Mouse (Mus musculus): ENCODE results near the gene Prelp. TPM values are rescaled to one million over a fixed set of nuclear protein-coding genes. Genes with fewer than 3 reads are reported as not detected.

Prelp gene
- polyA plus RNA-seq, 1 experiment from 2014 or later = 3.2 TPM

DNA sequence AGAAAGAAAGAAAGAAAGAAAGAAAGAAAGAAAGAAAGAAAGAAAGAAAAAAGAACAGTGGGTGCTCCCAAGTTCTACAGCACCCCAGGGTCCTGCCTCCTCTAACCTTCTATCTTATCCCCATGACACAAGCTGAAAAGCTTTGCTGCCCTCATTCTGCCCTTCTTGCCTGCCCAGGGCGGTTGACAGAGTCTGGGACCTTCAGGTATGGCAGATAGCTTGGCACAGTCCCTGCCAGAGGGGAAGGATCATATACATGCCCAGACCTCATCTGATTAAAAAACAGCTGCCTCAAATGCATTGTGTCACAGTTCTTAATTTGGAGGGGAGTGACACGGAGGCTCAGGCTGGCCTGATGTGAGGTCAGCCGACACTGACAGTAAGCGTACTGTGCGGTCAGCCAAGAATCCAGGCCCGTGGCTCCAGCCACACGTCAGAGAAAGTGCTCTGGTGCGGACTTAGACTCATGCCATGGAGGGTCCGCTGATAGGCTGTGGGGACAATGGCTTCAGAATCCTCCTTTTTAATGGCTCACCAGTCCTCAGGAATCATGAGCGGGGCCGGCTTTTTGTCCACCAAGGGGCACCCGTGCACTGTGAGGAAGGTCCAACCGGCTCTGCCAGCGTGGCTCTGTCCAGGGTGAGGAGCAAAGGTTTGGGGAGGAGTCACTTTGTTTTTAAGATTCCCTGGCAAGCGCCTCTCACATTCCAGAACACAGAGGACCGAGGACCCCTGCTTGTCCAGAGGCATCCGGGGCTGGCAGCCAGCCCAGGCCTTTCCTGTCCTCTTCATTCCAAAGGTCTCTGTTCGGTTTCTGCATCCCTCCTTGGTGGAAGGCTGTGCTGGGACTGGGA lies 40.3 kb upstream of the Prelp start:
- Histone ChIP-seq H3K4me2 (replicated peaks; ENCODE audit: low read depth, low read length) (no peak overlapping the region; the same call in 1 of the 2 replicates), H3K27me3 (ENCODE audit: control insufficient read depth, insufficient read depth, low read length) (no peaks in the 10 kb centered on the region), H3K4me1 (replicated peaks; ENCODE audit: control insufficient read depth, insufficient read depth, low read length) (no peaks in the 10 kb centered on the region), H3K4me3 (ENCODE audit: low read depth, low read length) (no peak overlapping the region), H3K36me3 (ENCODE audit: control insufficient read depth, insufficient read depth, low read length) (no peaks in the 10 kb centered on the region), H3K27ac (ENCODE audit: low read depth, low read length) (no peak overlapping the region), H3K9ac (ENCODE audit: low read depth, low read length) (peak overlapping the region; percentile 42; the same call in 1 of the 2 replicates), H3K9me3 (ENCODE audit: control insufficient read depth, low read length) (no peaks in the 10 kb centered on the region)
- peak; percentile 74 for DNase-seq (ENCODE audit: low spot score)
- WGBS = 25% methylated on average over 18 of the region's 18 CpGs
- ATAC-seq (ENCODE audit: low FRiP score) = peak; percentile 60

DNA sequence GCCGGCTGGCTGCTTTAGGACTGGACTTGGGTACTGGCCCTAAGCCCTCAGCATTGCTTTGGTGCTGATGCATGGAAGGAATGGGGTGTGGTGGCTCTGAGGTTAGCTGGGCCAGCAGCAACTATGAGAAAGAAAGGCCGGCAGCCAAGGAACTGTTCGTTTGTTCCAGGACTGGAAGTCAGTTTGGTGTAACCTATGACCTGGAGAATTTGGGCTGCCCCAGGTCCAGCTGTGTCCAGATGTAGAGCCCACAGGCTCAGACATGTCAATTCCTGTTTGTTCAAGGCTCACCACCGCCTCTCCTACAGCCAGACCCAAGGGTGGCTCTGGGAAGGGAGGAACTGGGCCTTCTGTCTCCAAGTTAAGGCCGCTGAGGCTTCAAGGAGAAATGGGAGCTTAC lies 38.3 kb upstream of the Prelp start:
- H3K4me3 ChIP-seq (ENCODE audit: low read depth, low read length) = no peak overlapping the region

DNA sequence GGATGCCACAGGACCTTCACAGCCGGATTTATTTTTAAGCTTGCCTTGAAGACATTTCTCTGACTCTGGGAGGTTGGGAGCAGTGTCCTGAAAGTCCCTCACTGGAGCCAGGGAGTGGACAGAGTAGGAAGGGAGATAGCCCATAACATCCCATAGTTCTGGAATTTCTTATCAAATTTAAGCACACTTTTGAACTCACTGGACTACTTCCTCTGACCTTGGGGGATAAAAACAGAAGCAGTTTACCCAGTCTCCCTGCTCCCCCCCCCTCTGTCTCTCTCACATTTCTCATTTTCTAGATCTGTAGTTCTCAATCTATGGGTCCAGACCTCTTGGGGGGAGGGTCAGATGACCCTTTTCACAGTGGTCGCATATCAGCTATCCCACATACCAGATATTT lies 32.8 kb upstream of the Prelp start:
- ATAC-seq (ENCODE audit: low FRiP score) = no peak

More for the DNA sequence above, 38.3 kb upstream of the Prelp start:
- WGBS = 83% methylated on average over 5 of the region's 5 CpGs
- H3K27ac ChIP-seq (ENCODE audit: low read depth, low read length) = no peak overlapping the region
- no peaks in the 10 kb centered on the region for H3K4me1 ChIP-seq (replicated peaks; ENCODE audit: control insufficient read depth, insufficient read depth, low read length)
- DNase-seq (ENCODE audit: low spot score) (no peak), ATAC-seq (ENCODE audit: low FRiP score) (no peak)
- no peaks in the 10 kb centered on the region for H3K27me3 ChIP-seq (ENCODE audit: control insufficient read depth, insufficient read depth, low read length)
- no peak overlapping the region for H3K9ac ChIP-seq (ENCODE audit: low read depth, low read length)
- H3K4me2 ChIP-seq (replicated peaks; ENCODE audit: low read depth, low read length) = no peak overlapping the region
- H3K36me3 ChIP-seq (ENCODE audit: control insufficient read depth, insufficient read depth, low read length) = no peaks in the 10 kb centered on the region
- no peaks in the 10 kb centered on the region for H3K9me3 ChIP-seq (ENCODE audit: control insufficient read depth, low read length)

DNA sequence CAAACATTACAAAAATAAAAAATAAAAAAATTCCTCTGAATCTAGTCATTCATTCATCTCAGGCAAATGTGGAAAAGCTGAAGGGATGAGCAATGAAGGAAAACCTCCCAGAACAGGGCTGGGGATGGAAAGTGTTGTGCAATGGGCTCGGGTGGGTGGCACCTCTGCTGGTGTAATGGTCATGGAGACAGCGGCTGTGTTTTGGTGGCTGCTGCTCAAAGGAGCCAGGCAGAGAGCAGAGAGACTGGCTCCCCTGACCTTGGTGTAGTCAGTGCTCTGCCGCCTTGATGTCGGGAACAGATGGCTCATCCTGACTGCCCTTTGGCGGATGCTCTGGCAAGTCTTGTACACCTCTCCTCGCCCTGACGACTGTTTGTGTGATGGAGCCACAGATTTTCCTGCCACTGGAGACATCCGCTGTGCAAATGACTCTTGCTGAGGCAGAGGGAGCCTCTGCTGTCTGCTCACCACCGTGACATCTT lies 32.1 kb upstream of the Prelp start:
- Histone ChIP-seq H3K4me2 (replicated peaks; ENCODE audit: low read depth, low read length) (no peak overlapping the region), H3K9ac (ENCODE audit: low read depth, low read length) (no peak overlapping the region), H3K9me3 (ENCODE audit: control insufficient read depth, low read length) (no peaks in the 10 kb centered on the region), H3K27me3 (ENCODE audit: control insufficient read depth, insufficient read depth, low read length) (no peaks in the 10 kb centered on the region), H3K36me3 (ENCODE audit: control insufficient read depth, insufficient read depth, low read length) (no peaks in the 10 kb centered on the region), H3K4me1 (replicated peaks; ENCODE audit: control insufficient read depth, insufficient read depth, low read length) (no peaks in the 10 kb centered on the region), H3K4me3 (ENCODE audit: low read depth, low read length) (no peak overlapping the region), H3K27ac (ENCODE audit: low read depth, low read length) (no peak overlapping the region)
- DNase-seq (ENCODE audit: low spot score) (no peak), ATAC-seq (ENCODE audit: low FRiP score) (no peak)
- 50% methylated on average over 9 of the region's 9 CpGs for WGBS

More for the DNA sequence above, 32.8 kb upstream of the Prelp start:
- H3K4me2 ChIP-seq (replicated peaks; ENCODE audit: low read depth, low read length) = no peak overlapping the region
- DNase-seq (ENCODE audit: low spot score) = no peak
- H3K36me3 ChIP-seq (ENCODE audit: control insufficient read depth, insufficient read depth, low read length) = no peaks in the 10 kb centered on the region
- WGBS = 72% methylated on average over 2 of the region's 2 CpGs
- H3K9me3 ChIP-seq (ENCODE audit: control insufficient read depth, low read length) = no peaks in the 10 kb centered on the region
- no peak overlapping the region for H3K4me3 ChIP-seq (ENCODE audit: low read depth, low read length)
- H3K4me1 ChIP-seq (replicated peaks; ENCODE audit: control insufficient read depth, insufficient read depth, low read length) = no peaks in the 10 kb centered on the region
- H3K27ac ChIP-seq (ENCODE audit: low read depth, low read length) = no peak overlapping the region
- no peaks in the 10 kb centered on the region for H3K27me3 ChIP-seq (ENCODE audit: control insufficient read depth, insufficient read depth, low read length)
- no peak overlapping the region for H3K9ac ChIP-seq (ENCODE audit: low read depth, low read length)

DNA sequence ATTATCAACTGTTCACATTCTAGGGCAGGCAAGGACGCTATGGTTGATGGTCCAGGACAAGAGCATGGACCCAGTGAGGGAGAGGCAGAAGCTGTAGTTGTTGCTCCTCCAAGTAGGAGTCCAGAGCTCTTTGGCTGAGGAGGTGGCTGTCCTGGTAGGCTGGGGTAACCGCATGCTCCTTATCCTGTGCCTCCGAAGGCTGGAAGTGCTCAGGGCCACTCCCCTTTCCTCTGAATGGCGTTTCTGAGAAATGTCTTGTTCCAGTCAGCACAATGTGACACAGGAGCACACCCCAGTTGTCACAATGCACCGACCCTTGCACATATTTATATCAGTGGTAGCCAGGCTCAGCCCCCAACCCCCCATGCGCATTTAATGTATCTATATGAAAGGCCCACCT lies 30.4 kb upstream of the Prelp start:
- Histone ChIP-seq H3K27me3 (ENCODE audit: control insufficient read depth, insufficient read depth, low read length) (no peaks in the 10 kb centered on the region), H3K27ac (ENCODE audit: low read depth, low read length) (no peak overlapping the region), H3K4me3 (ENCODE audit: low read depth, low read length) (no peak overlapping the region), H3K9me3 (ENCODE audit: control insufficient read depth, low read length) (no peaks in the 10 kb centered on the region), H3K4me1 (replicated peaks; ENCODE audit: control insufficient read depth, insufficient read depth, low read length) (no peaks in the 10 kb centered on the region), H3K36me3 (ENCODE audit: control insufficient read depth, insufficient read depth, low read length) (no peaks in the 10 kb centered on the region), H3K9ac (ENCODE audit: low read depth, low read length) (no peak overlapping the region), H3K4me2 (replicated peaks; ENCODE audit: low read depth, low read length) (no peak overlapping the region)
- no peak for ATAC-seq (ENCODE audit: low FRiP score)
- 66% methylated on average over 6 of the region's 6 CpGs for WGBS
- no peak for DNase-seq (ENCODE audit: low spot score)

DNA sequence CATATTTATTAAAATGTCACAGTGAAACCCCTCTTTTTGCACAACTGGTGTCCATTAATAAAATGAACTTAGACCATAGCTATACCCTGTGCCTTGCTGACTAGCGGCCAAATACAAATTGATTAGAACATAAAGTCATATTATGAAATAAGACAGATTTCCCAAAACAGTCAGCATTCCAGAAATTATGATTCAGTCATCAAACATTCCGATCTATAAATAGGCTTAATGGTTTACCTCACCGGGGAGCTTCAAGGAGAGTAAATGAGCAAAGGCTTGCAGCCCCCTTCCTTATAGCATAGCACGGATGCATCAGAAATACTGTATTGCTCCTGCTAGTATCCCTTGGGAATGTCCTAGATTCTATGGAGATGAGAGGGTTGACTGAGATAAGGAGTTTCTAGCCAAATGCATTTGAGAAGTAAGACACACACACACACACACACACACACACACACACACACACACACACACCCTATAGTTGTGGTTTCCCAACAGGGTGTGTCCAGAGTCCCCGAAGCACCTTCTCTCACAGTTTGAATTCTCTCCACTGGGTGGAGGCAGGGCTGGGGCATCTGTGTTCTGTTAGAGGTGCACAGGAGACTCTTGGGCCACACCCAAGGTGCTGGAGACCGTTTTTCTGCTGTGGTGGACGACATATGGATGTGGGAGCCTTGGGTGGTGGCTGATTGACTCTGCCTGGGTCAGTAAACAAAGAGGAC lies 29.0 kb upstream of the Prelp start:
- DNase-seq (ENCODE audit: low spot score) (no peak), ATAC-seq (ENCODE audit: low FRiP score) (no peak)
- no peak overlapping the region for H3K4me3 ChIP-seq (ENCODE audit: low read depth, low read length)
- no peaks in the 10 kb centered on the region for H3K36me3 ChIP-seq (ENCODE audit: control insufficient read depth, insufficient read depth, low read length)
- no peaks in the 10 kb centered on the region for H3K9me3 ChIP-seq (ENCODE audit: control insufficient read depth, low read length)
- no peak overlapping the region for H3K9ac ChIP-seq (ENCODE audit: low read depth, low read length)
- no peak overlapping the region for H3K27ac ChIP-seq (ENCODE audit: low read depth, low read length)
- no peak overlapping the region for H3K4me2 ChIP-seq (replicated peaks; ENCODE audit: low read depth, low read length)
- no peaks in the 10 kb centered on the region for H3K27me3 ChIP-seq (ENCODE audit: control insufficient read depth, insufficient read depth, low read length)
- WGBS = 81% methylated on average over 7 of the region's 7 CpGs
- no peaks in the 10 kb centered on the region for H3K4me1 ChIP-seq (replicated peaks; ENCODE audit: control insufficient read depth, insufficient read depth, low read length)

DNA sequence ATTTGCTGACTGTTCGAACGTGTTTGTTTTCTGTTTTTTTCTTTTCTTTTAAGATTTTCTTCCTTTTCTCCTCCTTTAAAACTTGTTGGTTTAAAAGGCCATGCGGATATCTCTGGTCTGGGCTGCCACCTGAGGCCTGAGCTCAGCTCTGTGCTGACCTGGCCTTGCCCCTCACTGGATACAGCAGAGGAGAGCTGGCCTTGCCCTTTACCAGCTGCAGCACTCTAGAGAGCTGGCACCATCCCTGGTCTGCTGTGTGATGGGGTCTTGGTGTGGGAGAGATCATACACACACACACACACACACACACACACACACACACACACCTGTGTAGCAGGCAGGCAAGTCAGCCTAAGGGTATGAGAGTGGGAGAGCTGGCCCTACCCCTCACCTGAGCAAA lies 23.9 kb upstream of the Prelp start:
- Histone ChIP-seq H3K27me3 (ENCODE audit: control insufficient read depth, insufficient read depth, low read length) (no peaks in the 10 kb centered on the region), H3K4me3 (ENCODE audit: low read depth, low read length) (no peak overlapping the region), H3K4me2 (replicated peaks; ENCODE audit: low read depth, low read length) (no peak overlapping the region), H3K9ac (ENCODE audit: low read depth, low read length) (no peak overlapping the region), H3K27ac (ENCODE audit: low read depth, low read length) (no peak overlapping the region), H3K9me3 (ENCODE audit: control insufficient read depth, low read length) (no peaks in the 10 kb centered on the region), H3K4me1 (replicated peaks; ENCODE audit: control insufficient read depth, insufficient read depth, low read length) (no peaks in the 10 kb centered on the region), H3K36me3 (ENCODE audit: control insufficient read depth, insufficient read depth, low read length) (no peaks in the 10 kb centered on the region)
- ATAC-seq (ENCODE audit: low FRiP score) (no peak), DNase-seq (ENCODE audit: low spot score) (no peak)
- 90% methylated on average over 3 of the region's 3 CpGs for WGBS

DNA sequence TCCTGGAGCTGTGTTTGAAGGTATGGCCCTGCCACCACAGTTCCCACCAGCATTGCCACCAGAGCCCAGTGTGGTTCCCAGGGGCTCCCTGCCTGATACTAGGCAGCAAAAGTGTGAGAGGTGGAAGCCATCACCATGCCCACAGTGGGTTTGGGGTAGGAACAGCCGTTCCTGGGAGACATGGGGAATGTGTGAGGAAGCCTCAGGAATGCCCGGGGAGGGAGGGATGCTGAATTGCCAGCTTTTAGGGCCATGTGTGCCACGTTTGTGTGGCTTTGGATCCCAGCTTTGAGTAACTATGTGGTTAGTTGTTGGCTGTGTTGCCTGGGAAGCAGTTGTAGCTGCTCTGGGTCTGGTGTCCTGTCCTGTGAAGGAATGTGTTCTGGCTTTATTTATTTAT lies 20.7 kb upstream of the Prelp start:
- Histone ChIP-seq H3K9me3 (ENCODE audit: control insufficient read depth, low read length) (no peaks in the 10 kb centered on the region), H3K4me2 (replicated peaks; ENCODE audit: low read depth, low read length) (no peak overlapping the region), H3K4me3 (ENCODE audit: low read depth, low read length) (no peak overlapping the region), H3K27me3 (ENCODE audit: control insufficient read depth, insufficient read depth, low read length) (no peaks in the 10 kb centered on the region), H3K4me1 (replicated peaks; ENCODE audit: control insufficient read depth, insufficient read depth, low read length) (no peaks in the 10 kb centered on the region), H3K27ac (ENCODE audit: low read depth, low read length) (no peak overlapping the region), H3K36me3 (ENCODE audit: control insufficient read depth, insufficient read depth, low read length) (no peaks in the 10 kb centered on the region), H3K9ac (ENCODE audit: low read depth, low read length) (no peak overlapping the region)
- no peak for ATAC-seq (ENCODE audit: low FRiP score)
- 78% methylated on average over 3 of the region's 3 CpGs for WGBS
- DNase-seq (ENCODE audit: low spot score) = no peak

Measured in hindbrain, embryonic 11.5 days (tissue).